Mouse (Mus musculus): ENCODE measurements around the gene Tsr2.

DNA sequence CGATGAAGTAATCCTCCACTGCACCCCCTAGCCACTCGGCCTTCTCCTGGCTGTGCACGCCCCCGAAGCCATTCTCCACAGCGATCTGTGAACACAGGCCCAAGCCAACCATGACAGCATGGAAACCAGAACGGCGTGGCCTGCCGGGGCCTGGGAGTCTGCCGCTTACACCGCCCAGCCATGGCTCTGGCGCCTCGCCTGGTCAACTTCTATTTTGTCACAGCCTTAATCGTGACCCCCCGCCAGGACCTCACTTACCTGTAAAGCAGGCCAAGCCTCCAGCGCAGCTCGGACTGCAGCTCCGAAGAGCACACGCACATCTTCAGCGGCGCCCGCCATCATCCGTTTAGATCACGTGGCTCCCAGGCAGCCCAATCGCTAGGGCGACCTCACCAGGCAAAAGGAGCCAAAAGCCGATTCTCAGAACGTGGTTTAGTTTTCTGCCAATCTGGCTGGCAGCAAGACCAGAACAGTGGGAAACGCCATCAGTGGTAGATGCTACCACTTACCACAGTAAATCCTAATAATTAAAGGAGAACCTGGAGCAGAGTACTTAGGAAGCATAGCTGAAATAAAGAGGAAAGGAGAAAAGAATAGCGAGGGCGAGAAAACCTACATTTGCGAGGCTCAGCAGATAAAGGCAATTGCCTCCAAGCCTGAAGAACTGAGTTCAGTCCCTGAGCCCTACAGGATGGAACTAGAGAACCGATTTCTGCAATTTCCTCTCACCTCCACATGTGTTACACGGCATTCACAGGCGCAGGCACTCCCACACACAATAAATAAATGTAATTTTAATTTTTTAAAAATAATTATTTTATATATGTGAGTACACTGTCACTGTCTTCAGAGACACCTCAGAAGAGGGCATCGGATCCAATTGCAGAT is at the start of gene Tsr2:
- peak; percentile 22; the same call in 1 of the 2 replicates for TF ChIP-seq CTCF (IDR thresholded peaks at IDR 0.05; ENCODE audit: low read depth)
- no peak for TF ChIP-seq EP300 (IDR thresholded peaks at IDR 0.05; ENCODE audit: low read depth)
